Mouse (Mus musculus) lung, postnatal 25 days (tissue): ENCODE measurements at regions not wholly inside any gene's neighbourhood (a gene's known extent, or its start where the extent isn't known, plus 50 kb on each side); places are given as distances from the start of the nearest gene placed in this dataset.
"Not testable (repeated sequence)": the region's sequence is repeated elsewhere in the genome, so short reads cannot be mapped to it uniquely, and the experiment has no call there.

Source experiments
- DNase-seq: peaks from one replicate; pipeline ENCODE4 v3.0.0; 2022; ENCODE audit warnings: low spot score

GRCm38 (mm10) chr13:7007091-7007490 is 358.5 kb upstream of the Pfkp start:
- DNase-seq = no peak

DNA sequence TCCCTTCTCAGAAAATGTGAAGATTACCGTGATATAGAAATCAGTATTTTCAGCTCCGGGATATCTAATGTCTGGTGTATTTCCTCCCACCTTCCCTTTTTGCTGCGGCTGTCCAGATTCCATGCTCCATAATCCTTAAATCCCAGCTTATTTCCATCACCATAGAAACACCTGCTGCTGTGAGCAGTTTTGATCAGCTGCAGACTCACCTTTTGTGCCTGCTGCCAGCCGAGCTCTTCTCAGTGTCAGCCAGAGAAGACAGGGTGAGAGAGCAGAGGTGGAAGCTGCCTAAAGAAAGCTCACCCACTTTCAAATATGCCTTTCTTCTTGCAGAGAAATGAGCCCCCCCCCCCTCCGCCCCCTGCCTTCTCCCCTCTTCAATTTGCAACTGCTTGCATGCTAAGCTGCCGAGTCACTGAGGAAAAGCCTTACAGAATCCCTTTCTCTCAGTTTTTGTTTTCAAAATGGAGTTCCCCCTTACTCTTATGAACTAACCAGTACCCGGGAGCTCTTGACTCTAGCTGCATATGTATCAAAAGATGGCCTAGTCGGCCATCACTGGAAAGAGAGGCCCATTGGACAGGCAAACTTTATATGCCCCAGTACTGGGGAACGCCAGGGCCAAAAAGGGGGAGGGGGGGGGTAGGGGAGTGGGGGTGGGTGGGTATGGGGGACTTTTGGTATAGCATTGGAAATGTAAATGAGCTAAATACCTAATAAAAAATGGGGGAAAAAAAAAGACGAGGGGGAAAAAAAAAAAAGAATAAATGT is 350.1 kb upstream of the Pfkp start:
- DNase-seq = not testable (repeated sequence)

GRCm38 (mm10) chr13:6998094-6998493 is 349.5 kb upstream of the Pfkp start:
- no peak for DNase-seq

GRCm38 (mm10) chr13:6992323-6992994 is 343.9 kb upstream of the Pfkp start:
- DNase-seq = no peak

GRCm38 (mm10) chr13:6991714-6992113 is 343.1 kb upstream of the Pfkp start:
- no peak for DNase-seq

DNA sequence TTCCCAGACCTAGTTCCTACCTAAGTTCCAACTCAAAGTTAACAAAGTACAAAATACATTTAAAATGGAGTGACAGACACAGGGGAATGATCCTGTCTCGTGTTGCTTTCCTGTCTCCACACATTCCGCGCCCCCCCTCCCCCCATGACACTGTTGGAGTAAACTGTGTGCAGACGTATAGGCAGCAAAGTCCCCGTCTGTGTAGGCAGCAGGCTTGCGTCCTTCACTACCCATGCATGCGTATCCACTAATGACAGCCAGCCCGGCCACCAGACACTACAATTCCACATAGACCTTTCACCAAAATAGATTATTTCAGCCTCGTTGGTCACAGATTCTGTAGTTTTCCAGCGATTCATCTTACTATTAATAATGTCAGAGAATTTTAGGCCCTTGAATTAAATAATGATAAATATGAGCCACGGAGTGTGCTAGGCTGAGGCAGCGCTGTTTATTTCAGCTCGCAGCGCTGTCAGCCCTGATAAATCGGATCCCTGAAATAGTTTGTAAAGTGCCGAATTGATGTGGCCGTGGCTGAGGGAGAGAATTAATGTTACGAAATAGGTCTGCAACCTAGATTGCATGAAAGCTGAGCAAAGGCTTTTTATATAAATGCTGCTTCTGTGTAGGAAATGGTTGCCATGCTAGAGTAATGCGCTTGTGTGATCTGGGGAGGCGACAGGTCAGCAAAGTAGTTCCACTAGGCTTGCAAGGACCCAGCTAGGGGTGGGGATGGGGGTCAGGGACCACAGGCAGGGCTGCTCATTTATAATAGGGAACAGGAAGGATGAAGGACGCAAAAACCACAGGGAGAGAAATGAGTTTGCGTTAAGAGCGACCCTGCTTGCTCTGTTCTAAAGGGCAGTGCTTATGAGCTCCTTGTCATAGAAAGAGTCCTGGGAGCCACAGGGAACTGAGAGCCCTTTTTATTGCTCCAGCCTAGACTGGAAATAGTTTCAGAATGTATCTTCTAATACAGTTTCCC is 336.7 kb upstream of the Pfkp start:
- DNase-seq = no peak

- no peak for DNase-seq
Measured at GRCm38 (mm10) chr13:6955713-6956112, 307.1 kb upstream of the Pfkp start.

DNA sequence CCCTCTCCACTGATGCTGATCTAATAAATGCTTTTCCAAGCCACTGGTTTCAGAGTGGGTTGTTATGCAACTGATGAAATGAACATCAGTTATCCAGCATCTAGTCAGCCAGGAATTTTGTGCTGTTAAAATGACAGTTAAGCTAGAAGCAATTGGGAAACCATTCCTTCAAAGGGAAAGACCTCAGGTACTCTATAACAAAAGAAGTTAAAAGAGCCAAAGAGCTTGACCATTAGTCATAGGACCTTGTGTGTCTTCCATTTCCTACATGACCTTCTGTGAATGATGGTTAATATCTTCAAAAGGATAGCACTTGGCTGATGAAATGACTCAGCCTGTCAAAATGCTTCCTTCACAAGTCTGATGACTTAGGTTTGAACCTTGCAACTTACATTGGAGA is 275.6 kb upstream of the Pfkp start:
- no peak for DNase-seq

DNA sequence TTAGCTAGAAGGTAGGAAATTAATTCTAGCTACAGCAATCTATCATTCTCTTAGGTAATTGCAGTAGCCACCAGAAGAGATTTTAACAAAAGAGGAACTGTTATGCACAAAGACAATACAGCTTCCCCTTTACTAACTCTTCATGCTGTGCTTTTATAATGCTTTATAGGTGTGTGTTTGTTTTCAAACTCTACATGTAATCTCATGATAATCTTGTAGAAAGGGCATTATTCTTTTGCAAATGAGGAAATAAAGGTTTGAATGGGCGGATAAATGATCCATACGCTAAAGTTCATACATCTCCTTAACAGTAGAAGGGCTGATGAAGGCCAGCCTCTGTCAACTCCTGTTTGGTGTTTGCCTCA is 273.8 kb upstream of the Pfkp start:
- no peak for DNase-seq

DNA sequence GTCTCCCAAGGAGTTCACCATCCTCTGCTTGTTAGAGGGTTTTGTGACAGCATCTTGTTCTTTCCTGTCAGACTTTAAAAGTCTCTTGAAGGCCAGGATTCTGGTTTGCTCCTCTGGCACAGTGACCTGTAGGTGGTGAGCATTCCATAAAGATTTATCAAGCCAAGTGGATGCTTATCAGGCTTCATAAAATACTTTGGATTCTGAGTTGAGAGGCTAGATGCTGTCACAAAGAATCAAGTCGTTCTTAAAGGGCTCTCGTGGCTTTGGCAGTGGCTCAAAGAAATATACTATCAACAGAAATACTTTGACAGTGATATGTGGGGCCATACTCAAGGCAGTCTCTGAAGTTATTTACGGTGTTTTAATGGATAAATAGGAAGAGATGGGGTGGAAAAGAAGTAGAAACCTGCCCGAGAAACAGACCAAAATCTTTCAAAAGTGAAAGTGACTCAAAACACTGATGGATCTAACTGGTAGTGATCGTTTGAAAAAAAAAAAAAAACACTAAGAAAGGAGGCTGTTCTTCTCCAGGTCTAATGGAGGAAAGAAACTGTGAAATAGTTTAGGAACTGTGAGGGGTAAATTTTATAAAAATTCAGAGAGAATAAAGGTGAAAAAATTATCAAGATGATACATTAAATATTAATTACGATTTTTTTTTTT is 273.2 kb upstream of the Pfkp start:
- peak; percentile 27 for DNase-seq

GRCm38 (mm10) chr13:6906000-6906399 is 257.4 kb upstream of the Pfkp start:
- no peak for DNase-seq

- DNase-seq = no peak
Measured at GRCm38 (mm10) chr13:6901682-6902081, 253.1 kb upstream of the Pfkp start.

- DNase-seq = no peak
Measured at GRCm38 (mm10) chr13:6897666-6898065, 249.1 kb upstream of the Pfkp start.

DNA sequence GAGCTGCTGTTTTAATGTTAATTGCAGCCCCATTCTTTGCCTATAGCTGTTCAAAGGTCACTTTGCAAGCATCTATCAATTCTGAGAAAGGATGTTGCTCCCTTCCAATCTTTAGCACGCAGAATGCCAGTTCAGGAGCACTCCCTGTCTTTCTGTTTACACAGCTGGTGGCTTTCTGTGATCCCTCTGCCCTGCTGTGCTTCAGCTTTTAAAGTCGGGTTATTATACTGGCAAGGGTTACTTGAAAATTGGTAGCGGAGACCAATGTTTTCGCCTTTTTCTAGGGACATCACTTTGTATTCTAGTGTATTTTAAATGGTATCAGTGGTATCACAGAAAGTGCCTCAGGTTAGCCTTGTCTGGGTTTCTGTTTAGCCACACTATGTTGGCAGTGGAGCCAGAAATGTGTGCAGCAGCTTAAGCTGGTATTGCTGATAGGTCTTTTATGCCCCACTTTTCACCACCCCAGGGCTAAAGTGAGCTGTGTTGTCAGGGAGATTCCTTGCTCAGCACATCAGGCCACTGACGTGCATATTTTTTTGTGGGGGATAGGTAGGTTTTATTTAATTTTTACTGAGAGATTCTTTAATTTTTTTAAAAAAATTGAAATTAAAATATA is 243.0 kb upstream of the Pfkp start:
- DNase-seq = no peak

- DNase-seq = peak; percentile 42
Measured at GRCm38 (mm10) chr13:6889446-6889845, 240.9 kb upstream of the Pfkp start.

GRCm38 (mm10) chr13:6888381-6888780 is 239.8 kb upstream of the Pfkp start:
- DNase-seq = no peak

- no peak for DNase-seq
Measured at GRCm38 (mm10) chr13:6877018-6877901, 228.7 kb upstream of the Pfkp start.

GRCm38 (mm10) chr13:6862186-6862585 is 213.6 kb upstream of the Pfkp start:
- DNase-seq = no peak

GRCm38 (mm10) chr13:6859551-6859950 is 211.0 kb upstream of the Pfkp start:
- DNase-seq = no peak
